15 mouse cellular contexts compared by ENCODE assay signal in the genomic region with DNA sequence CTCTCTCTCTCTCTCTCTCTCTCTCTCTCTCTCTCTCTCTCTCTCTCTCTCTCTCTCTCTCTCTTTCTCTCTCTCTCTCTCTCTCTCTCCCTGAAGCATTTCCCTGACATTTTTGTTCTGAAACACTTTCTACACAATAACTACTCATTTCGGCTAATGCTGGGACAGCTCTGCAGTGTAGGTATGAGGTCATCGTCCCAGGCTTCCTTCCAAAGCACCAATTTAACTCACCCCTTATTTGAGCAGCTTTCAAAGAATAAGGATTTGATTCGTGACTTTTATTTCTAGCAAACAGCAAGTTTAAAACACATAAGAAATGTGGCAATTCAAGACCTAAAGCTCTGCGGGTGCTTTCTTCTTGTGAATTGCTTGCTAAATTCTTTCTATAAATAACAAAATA. TPM values are rescaled to one million over a fixed set of nuclear protein-coding genes. Genes with fewer than 3 reads are reported as not detected.
A peak's percentile ranks its signal among the peaks of the same experiment; 100 is the strongest.
DNase-seq lines count a peak whose midpoint lies in the region; TF ChIP-seq lines count a peak whose summit lies in the region.
"Had no signal": no experiment of that assay in that cellular context is flagged by ENCODE, and none has a peak within 500 bp of the region (broad histone marks: within the 10 kb centered on the region; RNA-seq: fewer than 3 reads in every experiment).

No protein-coding gene starts in this region.

- TF ChIP-seq CTCF in gastrocnemius, adult 2 months (IDR thresholded peaks at IDR 0.05), result no peak

- no peak overlapping the region for H3K4me3 ChIP-seq in gastrocnemius, adult 2 months
- H3K4me3 ChIP-seq: heart, embryonic 12.5 days; hindbrain, embryonic 10.5 days; left cerebral cortex, adult 2 months; megakaryocyte, embryonic 14.5 days had no signal

- intact Hi-C loops in gastrocnemius, adult 2 months (cut with DNase I), result no loop called here

- DNase-seq in gastrocnemius, adult 2 months, result peak; percentile 36
- no peak for DNase-seq in gastrocnemius, postnatal 10 days
- DNase-seq in right cerebral cortex, adult 2 months (ENCODE audit: low spot score in 2 of 2), result peak; percentile 13 to 22
- DNase-seq in right cerebral cortex, postnatal 25 days, result no peak
- peak; percentile 30 to 55 for DNase-seq in adrenal gland, postnatal 36 days
- no peak for DNase-seq in Muller cell, postnatal 12 days (ENCODE audit: inconsistent ontology term)
- DNase-seq in liver, result no peak
- DNase-seq: cerebellum, postnatal 25 days; gastrocnemius, postnatal 36 days; kidney, adult 9 months; thymus, adult 18-20 months had no signal

- H3K27ac ChIP-seq in gastrocnemius, adult 2 months, result no peak overlapping the region
- H3K27ac ChIP-seq: hindbrain, embryonic 10.5 days; left cerebral cortex, adult 2 months had no signal

RNA-seq across cellular contexts. Expression of a gene that starts 55.0 kb away (rescaled TPM):
- 10 to 100 TPM; 54.2 to 60.1 TPM for total RNA-seq in gastrocnemius, adult 2 months (2021)
- 100 to 1,000 TPM; 108 to 111 TPM for total RNA-seq in gastrocnemius, postnatal 10 days (2021)
- 10 to 100 TPM; 96.8 to 97.2 TPM for total RNA-seq in adrenal gland, postnatal 36 days (2021)

Comparison
In these comparisons a context has a peak if more than half of its experiments do, and no peak if none do; other contexts are left out.
1. DNase-seq: peak in gastrocnemius, adult 2 months (single experiment), right cerebral cortex, adult 2 months (2 of 2) and adrenal gland, postnatal 36 days (2 of 2); none in gastrocnemius, postnatal 10 days (single experiment), right cerebral cortex, postnatal 25 days (single experiment), Muller cell, postnatal 12 days (single experiment) and liver (single experiment).